Mouse (Mus musculus) CH12.LX (cell line): Measurements from ENCODE around the gene Babam2. TPM values are rescaled to one million over a fixed set of nuclear protein-coding genes. Genes with fewer than 3 reads are reported as not detected.

Experiments
- DNase-seq: peaks from one replicate; pipeline ENCODE4 v3.0.0-alpha.2; 2013; ENCODE audit errors: extremely low read depth
- H3K27ac ChIP-seq: 2 replicates; pipeline ENCODE4 v1.5.1; 2012; ENCODE audit warnings: low read depth, mild to moderate bottlenecking, control low read depth, moderate library complexity; ENCODE audit not compliant: insufficient read depth
- H3K27me3 ChIP-seq: replicated peaks from 2 replicates; pipeline ENCODE3; 2012; ENCODE audit warnings: inconsistent platforms
- H3K36me3 ChIP-seq, 2 experiments: replicated peaks in 1 of 2; 2 replicates each; pipeline versions ENCODE3 to v1.6.1; 2012; ENCODE audit warnings: inconsistent platforms in 1 of 2, low read length in 1 of 2, mild to moderate bottlenecking in 1 of 2, mixed read lengths in 1 of 2, moderate library complexity in 1 of 2; ENCODE audit not compliant: control insufficient read depth in 1 of 2, insufficient read depth in 1 of 2
- H3K4me1 ChIP-seq, 2 experiments: 2 replicates each; pipeline ENCODE4 v1.6.1; 2012; ENCODE audit warnings: inconsistent platforms in 1 of 2, moderate library complexity in 1 of 2; ENCODE audit not compliant: insufficient read depth in 2 of 2, control insufficient read depth in 1 of 2
- H3K4me2 ChIP-seq: 2 replicates; pipeline ENCODE4 v1.6.1; 2012; ENCODE audit warnings: low read depth, mild to moderate bottlenecking, control low read depth; ENCODE audit not compliant: poor library complexity, insufficient read depth, severe bottlenecking
- H3K4me3 ChIP-seq, 3 experiments: fragments of 150-350 bp in 1 of 3; sonication (generic) in 1 of 3; replicated peaks in 1 of 3; 2 replicates each; pipeline versions ENCODE3 to v1.5.1; 2011 to 2012; ENCODE audit warnings: low read depth in 2 of 3, low read length in 2 of 3, mild to moderate bottlenecking in 2 of 3, moderate library complexity in 2 of 3, control low read depth in 1 of 3, improper control_type of control experiment in 1 of 3, inconsistent platforms in 1 of 3, mixed read lengths in 1 of 3; ENCODE audit not compliant: poor library complexity in 1 of 3
- H3K79me2 ChIP-seq: replicated peaks from 2 replicates; pipeline ENCODE4 v1.6.1; 2012; ENCODE audit warnings: mild to moderate bottlenecking, moderate library complexity; ENCODE audit not compliant: control insufficient read depth, poor library complexity, insufficient read depth, severe bottlenecking; ENCODE audit errors: extremely low read depth
- H3K9ac ChIP-seq: 2 replicates; pipeline ENCODE4 v1.6.1; 2012; ENCODE audit warnings: low read depth, mild to moderate bottlenecking, control low read depth, moderate library complexity; ENCODE audit not compliant: insufficient read depth
- H3K9me3 ChIP-seq: replicated peaks from 2 replicates; pipeline ENCODE3; 2012; ENCODE audit warnings: low read length, inconsistent platforms, mixed read lengths
- BHLHE40 ChIP-seq: IDR thresholded peaks from 2 replicates; pipeline ENCODE4 v1.6.1; 2011; ENCODE audit warnings: mild to moderate bottlenecking, low read depth, low read length, improper control_type of control experiment
- CHD2 ChIP-seq: IDR thresholded peaks from 2 replicates; pipeline ENCODE4 v1.6.1; 2011; ENCODE audit warnings: low read length, improper control_type of control experiment
- CTCF ChIP-seq, 2 experiments: IDR thresholded peaks in 1 of 2; conservative IDR thresholded peaks in 1 of 2; 2 replicates each; pipeline ENCODE4 v1.5.1; 2011 to 2012; ENCODE audit warnings: low read depth in 2 of 2, low read length in 2 of 2, improper control_type of control experiment in 1 of 2, inconsistent platforms in 1 of 2, mild to moderate bottlenecking in 1 of 2, moderate library complexity in 1 of 2
- ETS1 ChIP-seq: conservative IDR thresholded peaks from 2 replicates; pipeline ENCODE4 v1.6.1; 2012; ENCODE audit warnings: low read depth, mild to moderate bottlenecking, inconsistent platforms, low read length, improper control_type of control experiment, moderate library complexity
- HCFC1 ChIP-seq: IDR thresholded peaks from 2 replicates; pipeline ENCODE4 v1.6.1; 2012; ENCODE audit warnings: low read depth, mild to moderate bottlenecking, inconsistent platforms, low read length, improper control_type of control experiment
- IRF4 ChIP-seq: IDR thresholded peaks from 2 replicates; pipeline ENCODE4 v1.6.1; 2014; ENCODE audit warnings: low read depth, mild to moderate bottlenecking, inconsistent platforms, low read length, improper control_type of control experiment
- JUND ChIP-seq: conservative IDR thresholded peaks from 2 replicates; pipeline ENCODE4 v1.6.1; 2011; ENCODE audit warnings: low read depth, low read length, improper control_type of control experiment
- KAT2A ChIP-seq: IDR thresholded peaks from 2 replicates; pipeline ENCODE4 v1.6.1; 2012; ENCODE audit warnings: low read length, improper control_type of control experiment, inconsistent platforms; ENCODE audit not compliant: insufficient replicate concordance
- MAX ChIP-seq: IDR thresholded peaks from 2 replicates; pipeline ENCODE4 v1.6.1; 2011; ENCODE audit warnings: low read length, improper control_type of control experiment
- MAZ ChIP-seq: IDR thresholded peaks from 2 replicates; pipeline ENCODE4 v1.6.1; 2012; ENCODE audit warnings: low read depth, mild to moderate bottlenecking, inconsistent platforms, low read length, improper control_type of control experiment, moderate library complexity
- PAX5 ChIP-seq: IDR thresholded peaks from 2 replicates; pipeline ENCODE4 v1.6.1; 2012; ENCODE audit warnings: low read length, inconsistent platforms, mixed read lengths
- POLR2A ChIP-seq: IDR thresholded peaks from 2 replicates; pipeline ENCODE4 v1.6.1; 2011; ENCODE audit warnings: low read depth, mild to moderate bottlenecking, improper control_type of control experiment, low read length
- POLR2AphosphoS2 ChIP-seq: IDR thresholded peaks from 2 replicates; pipeline ENCODE4 v1.6.1; 2011; ENCODE audit warnings: low read depth, low read length, improper control_type of control experiment
- TBP ChIP-seq: conservative IDR thresholded peaks from 2 replicates; pipeline ENCODE4 v1.6.1; 2011; ENCODE audit warnings: low read depth, low read length, improper control_type of control experiment
- TCF12 ChIP-seq: IDR thresholded peaks from 2 replicates; pipeline ENCODE4 v1.6.1; 2014; ENCODE audit warnings: low read depth, mild to moderate bottlenecking, inconsistent platforms, low read length, improper control_type of control experiment
- UBTF ChIP-seq: IDR thresholded peaks from 2 replicates; pipeline ENCODE4 v1.6.1; 2012; ENCODE audit warnings: low read depth, mild to moderate bottlenecking, inconsistent platforms, low read length, improper control_type of control experiment, moderate library complexity
- ZMIZ1 ChIP-seq: IDR thresholded peaks from 2 replicates; pipeline ENCODE4 v1.6.1; 2012; ENCODE audit warnings: low read depth, mild to moderate bottlenecking, inconsistent platforms, low read length, improper control_type of control experiment
- dilution Hi-C: fragments of 300-500 bp; cut with MboI; formaldehyde crosslinking; loops from 2 replicates; pipeline ENCODE4 v1.14.3; 2020; ENCODE audit warnings: low sequenced_read_pairs; ENCODE audit not compliant: extremely low pct_unique_long_range_greater_than_20kb, extremely low pct_ligation_motif_present
- in situ Hi-C: fragments of 300-500 bp; cut with MboI; formaldehyde crosslinking; loops from 3 replicates; pipeline ENCODE4 v1.14.3; 2019; ENCODE audit warnings: low sequenced_read_pairs, low pct_ligation_motif_present, low pct_unique_long_range_greater_than_20kb, mixed read lengths
- polyA plus RNA-seq: library from polyadenylated mRNA; unstranded; fragments of >175 nt; gene quantifications from 2 replicates; pipeline ENCODE4 v1.2.1, GENCODE M21; 2012; ENCODE audit warnings: low read depth; ENCODE audit not compliant: insufficient read length
- total RNA-seq, 2 experiments: library from RNA; depleted of rRNA; stranded (reverse); fragments of 300-350 nt in 1 of 2; fragments of >200 nt in 1 of 2; gene quantifications; 2 replicates each; pipeline ENCODE4 v1.2.3; 2012 to 2014

The Babam2 gene
- total and polyA plus RNA-seq, 3 experiments = 38.2 to 78.0 (median 39.8) TPM

- TF ChIP-seq POLR2A (no peak), POLR2AphosphoS2 (no peak), PAX5 (no peak)
- no peaks in the 10 kb centered on the region for H3K9me3 ChIP-seq
- no peak overlapping the region for H3K9ac ChIP-seq
- H3K4me3 ChIP-seq = no peak overlapping the region
- dilution Hi-C loops (no loop called here), in situ Hi-C loops (no loop called here)
- no peaks in the 10 kb centered on the region for H3K36me3 ChIP-seq
- H3K27ac ChIP-seq = no peak overlapping the region
- H3K27me3 ChIP-seq = no peaks in the 10 kb centered on the region
- DNase-seq = no peak
- no peaks in the 10 kb centered on the region for H3K79me2 ChIP-seq
- peaks cover 0 to 7% of the 10 kb centered on the region in 2 experiments; a peak in 2 of 4 replicates for H3K4me1 ChIP-seq
- no peak overlapping the region for H3K4me2 ChIP-seq
These were observed 257.7 kb downstream of the Babam2 start for GRCm38 (mm10) chr5:31955184-31955583.

- H3K27me3 ChIP-seq = no peaks in the 10 kb centered on the region
- peak; percentile 17 for DNase-seq
These were observed 258.9 kb downstream of the Babam2 start for GRCm38 (mm10) chr5:31956336-31956735.

GRCm38 (mm10) chr5:31959886-31960285 lies 262.4 kb downstream of the Babam2 start:
- no peaks in the 10 kb centered on the region for H3K79me2 ChIP-seq
- H3K9me3 ChIP-seq = no peaks in the 10 kb centered on the region
- no peaks in the 10 kb centered on the region for H3K27me3 ChIP-seq
- H3K36me3 ChIP-seq = no peaks in the 10 kb centered on the region
- TF ChIP-seq CTCF (conservative IDR thresholded peaks at IDR 0.05 in 1 of 2, IDR thresholded peaks at IDR 0.05 in 1 of 2; ENCODE audit: low read depth in 2 of 2, low read length in 2 of 2) (no peak), TCF12 (no peak), MAZ (no peak), IRF4 (no peak), POLR2A (no peak), JUND (no peak)
- H3K4me1 ChIP-seq = peaks cover 0 to 26% of the 10 kb centered on the region in 2 experiments; a peak in 2 of 4 replicates
- no peak overlapping the region for H3K27ac ChIP-seq
- dilution Hi-C loops (no loop called here), in situ Hi-C loops (no loop called here)
- DNase-seq = no peak
- H3K4me3 ChIP-seq = no peak overlapping the region
- no peak overlapping the region for H3K4me2 ChIP-seq
- no peak overlapping the region for H3K9ac ChIP-seq

More at GRCm38 (mm10) chr5:31956336-31956735, 258.9 kb downstream of the Babam2 start:
- H3K4me1 ChIP-seq = peaks cover 0 to 7% of the 10 kb centered on the region in 2 experiments; a peak in 2 of 4 replicates
- no peaks in the 10 kb centered on the region for H3K9me3 ChIP-seq
- no peak overlapping the region for H3K4me3 ChIP-seq
- TF ChIP-seq ZMIZ1 = no peak
- no peak for TF ChIP-seq IRF4
- no peak for TF ChIP-seq HCFC1
- TF ChIP-seq MAX = no peak
- no peak for TF ChIP-seq TBP
- no peak for TF ChIP-seq KAT2A
- no peak for TF ChIP-seq UBTF
- no peak for TF ChIP-seq ETS1
- no peak for TF ChIP-seq CHD2
- TF ChIP-seq POLR2A = no peak
- TF ChIP-seq BHLHE40 = no peak
- H3K4me2 ChIP-seq = no peak overlapping the region
- no peaks in the 10 kb centered on the region for H3K36me3 ChIP-seq
- no peak overlapping the region for H3K27ac ChIP-seq
- in situ Hi-C loops = no loop called here
- no peak overlapping the region for H3K9ac ChIP-seq
- dilution Hi-C loops = no loop called here
- H3K79me2 ChIP-seq = no peaks in the 10 kb centered on the region
